Mouse (Mus musculus) heart, adult 2 months (tissue): Measurements from ENCODE around the gene Rrp36. TPM values are rescaled to one million over a fixed set of nuclear protein-coding genes. Genes with fewer than 3 reads are reported as not detected.

Source experiments
- DNase-seq, 2 experiments: peaks; one replicate each; pipeline ENCODE4 v3.0.0; 2021
- H3K27ac ChIP-seq: fragments of 200-600 bp; 2 replicates; pipeline ENCODE4 v1.8.1; 2022
- H3K27me3 ChIP-seq: fragments of 200-500 bp; 2 replicates; pipeline ENCODE4 v1.6.1; 2012; ENCODE audit warnings: mild to moderate bottlenecking, low read length, inconsistent platforms, mixed read lengths; ENCODE audit not compliant: control insufficient read depth, insufficient read depth
- H3K36me3 ChIP-seq: fragments of 200-500 bp; 2 replicates; pipeline ENCODE4 v1.6.1; 2012; ENCODE audit warnings: low read length, inconsistent platforms; ENCODE audit not compliant: control insufficient read depth, insufficient read depth
- H3K4me1 ChIP-seq: fragments of 200-500 bp; 2 replicates; pipeline ENCODE4 v1.6.1; 2011; ENCODE audit warnings: low read length; ENCODE audit not compliant: control insufficient read depth, insufficient read depth
- H3K4me3 ChIP-seq: fragments of 200-600 bp; 2 replicates; pipeline ENCODE4 v1.8.1; 2022
- H3K79me2 ChIP-seq: fragments of 200-500 bp; replicated peaks from 2 replicates; pipeline ENCODE4 v1.6.1; 2012; ENCODE audit warnings: mild to moderate bottlenecking, inconsistent platforms, low read length, moderate library complexity, mixed read lengths; ENCODE audit not compliant: control insufficient read depth, insufficient read depth
- H3K9ac ChIP-seq: fragments of 200-500 bp; 2 replicates; pipeline ENCODE4 v1.6.1; 2012; ENCODE audit warnings: low read depth, mild to moderate bottlenecking, control low read depth, inconsistent platforms, low read length, mixed read lengths
- CTCF ChIP-seq: fragments of 200-600 bp; IDR thresholded peaks from 2 replicates; pipeline ENCODE4 v1.8.1; 2022; ENCODE audit warnings: antibody characterized with exemption, mild to moderate bottlenecking, moderate library complexity
- EP300 ChIP-seq: fragments of 200-500 bp; IDR thresholded peaks from 2 replicates; pipeline ENCODE4 v1.6.1; 2011; ENCODE audit warnings: low read depth, low read length, control low read depth; ENCODE audit not compliant: insufficient read depth
- POLR2A ChIP-seq: fragments of 200-500 bp; IDR thresholded peaks from 2 replicates; pipeline ENCODE4 v1.6.1; 2011; ENCODE audit warnings: mild to moderate bottlenecking, low read depth, low read length, control low read depth; ENCODE audit not compliant: insufficient read depth
- WGBS: fragments of 180-500 bp; shearing (Covaris S2); methylation state at CpG from one replicate; pipeline ENCODE4 v1.1.7; 2018; 5-methylcytosine and 5-hydroxymethylcytosine counted together
- intact Hi-C: fragments of 180-260 bp; cut with DNase I; formaldehyde crosslinking; loops from one replicate; pipeline ENCODE4 v1.15.1; 2025
- polyA plus RNA-seq: library from polyadenylated mRNA; depleted of rRNA; stranded (reverse); fragments of >200 nt; gene quantifications from 2 replicates; pipeline ENCODE4 v1.2.3, GENCODE M21; 2012
- total RNA-seq, 2 experiments: library from RNA; stranded (reverse); gene quantifications; 2 replicates each; pipeline ENCODE4 v1.2.3; 2021

The Rrp36 gene
- total and polyA plus RNA-seq, 3 experiments = 10.7 to 19.4 (median 11.3) TPM

GRCm38 (mm10) chr17:46674530-46675283 is 555 bp upstream of the Rrp36 start:
- DNase-seq = no peak
- WGBS = 28% methylated on average over 15 of the region's 15 CpGs
- H3K79me2 ChIP-seq = no peaks in the 10 kb centered on the region; the same call in 1 of the 2 replicates
- peak overlapping the region; percentile 80 for H3K27ac ChIP-seq
- no peaks in the 10 kb centered on the region for H3K27me3 ChIP-seq
- no peak for TF ChIP-seq POLR2A
- no peak for TF ChIP-seq EP300
- no peak for TF ChIP-seq CTCF
- peaks cover 5% of the 10 kb centered on the region for H3K4me1 ChIP-seq
- peak overlapping the region; percentile 50 for H3K9ac ChIP-seq
- H3K36me3 ChIP-seq = no peaks in the 10 kb centered on the region
- peak overlapping the region; percentile 60 for H3K4me3 ChIP-seq
- intact Hi-C loops = no loop called here

GRCm38 (mm10) chr17:46669911-46670310 is 4.2 kb downstream of the Rrp36 start:
- no peak overlapping the region for H3K27ac ChIP-seq
- TF ChIP-seq EP300 (no peak), POLR2A (no peak), CTCF (no peak)
- H3K36me3 ChIP-seq = no peaks in the 10 kb centered on the region
- intact Hi-C loops = no loop called here
- WGBS = 96% methylated on average over 10 of the region's 10 CpGs
- H3K4me1 ChIP-seq = peaks cover 1% of the 10 kb centered on the region; the same call in 1 of the 2 replicates
- no peak for DNase-seq
- H3K27me3 ChIP-seq = no peaks in the 10 kb centered on the region
- no peak overlapping the region for H3K9ac ChIP-seq
- H3K79me2 ChIP-seq = no peaks in the 10 kb centered on the region; the same call in 1 of the 2 replicates
- no peak overlapping the region for H3K4me3 ChIP-seq

- intact Hi-C loops = no loop called here
These were observed 6.4 kb downstream of the Rrp36 start for GRCm38 (mm10) chr17:46667712-46668111.

GRCm38 (mm10) chr17:46662730-46663129 is 11.4 kb downstream of the Rrp36 start:
- H3K4me3 ChIP-seq = no peak overlapping the region
- intact Hi-C loops = loop anchor here (2.0 kb wide), 1 partner anchor 16 kb away; the partner anchor contains the start of gene Mea1
- no peaks in the 10 kb centered on the region for H3K4me1 ChIP-seq
- WGBS = 62% methylated on average over 5 of the region's 5 CpGs
- peak overlapping the region; percentile 54 for H3K27ac ChIP-seq
- DNase-seq = peak in 1 of 2 experiments; percentile 67
- H3K27me3 ChIP-seq = no peaks in the 10 kb centered on the region
- H3K79me2 ChIP-seq = no peaks in the 10 kb centered on the region
- H3K36me3 ChIP-seq = no peaks in the 10 kb centered on the region
- TF ChIP-seq POLR2A = no peak
- TF ChIP-seq EP300 = peak; percentile 78
- H3K9ac ChIP-seq = no peak overlapping the region

More at GRCm38 (mm10) chr17:46667712-46668111, 6.4 kb downstream of the Rrp36 start:
- H3K36me3 ChIP-seq = no peaks in the 10 kb centered on the region
- peak in 1 of 2 experiments; percentile 58 for DNase-seq
- no peak overlapping the region for H3K4me3 ChIP-seq
- 64% methylated on average over 16 of the region's 16 CpGs for WGBS
- H3K79me2 ChIP-seq = no peaks in the 10 kb centered on the region; the same call in 1 of the 2 replicates
- H3K27me3 ChIP-seq = no peaks in the 10 kb centered on the region
- H3K4me1 ChIP-seq = no peaks in the 10 kb centered on the region
- TF ChIP-seq EP300 = no peak
- no peak for TF ChIP-seq POLR2A
- TF ChIP-seq CTCF = no peak
- peak overlapping the region; percentile 24; the same call in 1 of the 2 replicates for H3K9ac ChIP-seq
- peak overlapping the region; percentile 16; the same call in 1 of the 2 replicates for H3K27ac ChIP-seq

- WGBS = 76% methylated on average over 12 of the region's 12 CpGs
- H3K79me2 ChIP-seq = no peaks in the 10 kb centered on the region
- H3K36me3 ChIP-seq = no peaks in the 10 kb centered on the region
- H3K27ac ChIP-seq = peak overlapping the region; percentile 54
- no peak overlapping the region for H3K4me3 ChIP-seq
- H3K9ac ChIP-seq = no peak overlapping the region
- intact Hi-C loops = loop anchor here (2.0 kb wide), 1 partner anchor 17 kb away; the partner anchor contains the start of gene Mea1
- TF ChIP-seq POLR2A (no peak), EP300 (no peak), CTCF (no peak)
- no peaks in the 10 kb centered on the region for H3K27me3 ChIP-seq
- no peak for DNase-seq
- H3K4me1 ChIP-seq = no peaks in the 10 kb centered on the region
These were observed 12.2 kb downstream of the Rrp36 start for GRCm38 (mm10) chr17:46661981-46662380.

GRCm38 (mm10) chr17:46661351-46661750 is 12.8 kb downstream of the Rrp36 start:
- TF ChIP-seq CTCF = no peak
- TF ChIP-seq POLR2A = no peak
- TF ChIP-seq EP300 = no peak
- intact Hi-C loops = no loop called here
- H3K27ac ChIP-seq = no peak overlapping the region
- no peak overlapping the region for H3K9ac ChIP-seq
- no peak overlapping the region for H3K4me3 ChIP-seq
- no peaks in the 10 kb centered on the region for H3K79me2 ChIP-seq
- DNase-seq = no peak
- H3K36me3 ChIP-seq = no peaks in the 10 kb centered on the region
- WGBS = 94% methylated on average over 9 of the region's 9 CpGs
- no peaks in the 10 kb centered on the region for H3K27me3 ChIP-seq
- no peaks in the 10 kb centered on the region for H3K4me1 ChIP-seq
